Mouse (Mus musculus) heart, postnatal 36 days (tissue): Measurements from ENCODE around the gene Ucn2. TPM values are rescaled to one million over a fixed set of nuclear protein-coding genes. Genes with fewer than 3 reads are reported as not detected.

Experiments used
- DNase-seq, 2 experiments: peaks; one replicate each; pipeline ENCODE4 v3.0.0; 2021 to 2022
- intact Hi-C: fragments of 180-260 bp; cut with DNase I; formaldehyde crosslinking; loops from one replicate; pipeline ENCODE4 v1.15.1; 2025
- microRNA-seq, 2 experiments: library from miRNA; unstranded; fragments of <30 nt; microRNA quantifications; one replicate each; pipeline ENCODE4 v1.2.0; 2021; ENCODE audit warnings: borderline number of aligned reads in 2 of 2
- total RNA-seq, 2 experiments: library from RNA; stranded (reverse); gene quantifications; 2 replicates each; pipeline ENCODE4 v1.2.3; 2021

Gene Ucn2
- total RNA-seq, 2 experiments from 2014 or later: not detected

DNA sequence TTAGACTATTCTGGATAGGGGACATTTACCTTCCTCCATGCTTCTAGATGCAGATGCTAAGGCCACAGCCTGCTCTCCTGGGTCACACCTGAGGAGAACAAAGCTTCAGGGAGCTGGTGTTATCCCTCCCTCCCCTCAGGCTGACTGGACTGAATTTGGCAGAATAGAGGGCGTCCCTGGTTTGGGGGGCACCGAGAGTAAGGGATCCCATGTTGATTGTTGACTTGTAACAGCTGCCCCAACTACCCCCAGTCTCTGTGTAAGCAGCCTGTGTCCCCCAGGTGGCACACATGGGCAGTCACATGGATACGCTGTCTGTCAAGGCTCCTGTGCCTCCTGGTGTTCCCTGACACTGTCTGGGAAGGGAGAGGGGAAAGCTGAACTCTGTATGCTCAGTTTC, 42.6 kb downstream of the Ucn2 start:
- no peak for DNase-seq
- intact Hi-C loops: no loop called here

DNA sequence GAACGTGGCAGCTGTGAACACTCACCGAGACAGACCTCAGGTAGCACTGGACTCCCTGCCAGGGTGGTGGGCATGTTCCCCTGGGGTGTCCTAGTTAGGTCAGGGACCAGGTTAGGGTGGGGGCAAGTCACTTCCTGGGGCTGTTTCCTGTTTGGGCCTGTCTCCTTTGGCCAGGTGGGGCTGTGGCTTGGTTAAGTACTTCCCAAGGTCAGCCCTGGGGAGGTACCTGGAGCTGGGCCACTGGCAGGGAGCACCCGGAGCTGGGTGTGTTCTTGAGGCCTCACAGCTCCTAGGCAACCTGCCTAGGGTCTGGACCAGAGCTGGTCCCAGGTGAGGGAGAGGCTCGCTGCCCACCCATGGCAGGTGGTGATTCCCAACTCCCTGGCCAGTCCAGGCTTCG, 43.1 kb downstream of the Ucn2 start:
- intact Hi-C loops: no loop called here
- DNase-seq: no peak

- DNase-seq: no peak
Observed at GRCm38 (mm10) chr9:109030312-109030711, 44.5 kb downstream of the Ucn2 start.

GRCm38 (mm10) chr9:109031001-109031400, 45.2 kb downstream of the Ucn2 start:
- intact Hi-C loops: no loop called here
- DNase-seq: no peak

More at GRCm38 (mm10) chr9:109030312-109030711, 44.5 kb downstream of the Ucn2 start:
- intact Hi-C loops: no loop called here

GRCm38 (mm10) chr9:109031686-109032085, 45.9 kb downstream of the Ucn2 start:
- intact Hi-C loops: no loop called here

GRCm38 (mm10) chr9:109032435-109032834, 46.6 kb downstream of the Ucn2 start:
- intact Hi-C loops: no loop called here
- DNase-seq: no peak

More at GRCm38 (mm10) chr9:109031686-109032085, 45.9 kb downstream of the Ucn2 start:
- DNase-seq: no peak

Small RNAs within 50 kb of the gene (microRNA-seq; reads per million reads assigned to microRNA genes)
- 0 reads per million in 2 experiments for gene Mir711

Other genes starting within 250 kb of the Ucn2 start
- gene Ip6k2, start 202.2 kb upstream of the Ucn2 start, total RNA-seq: 10 to 100 TPM; 21.3 to 23.6 TPM
- 1 to 10 TPM; 7.2 to 9.4 TPM for gene Nckipsd, start 177.6 kb upstream of the Ucn2 start, total RNA-seq
- under 1 TPM in 1 of 2 experiments, not detected in 1; 0.14 TPM for gene Celsr3, start 159.7 kb upstream of the Ucn2 start, total RNA-seq
- gene Slc26a6, start 132.7 kb upstream of the Ucn2 start, total RNA-seq: 10 to 100 TPM; 26.8 to 29.2 TPM
- gene Tmem89, start 71.4 kb upstream of the Ucn2 start, total RNA-seq: not detected
- 1,000 to 10,000 TPM; 2,339 to 2,528 TPM for gene Uqcrc1, start 49.4 kb upstream of the Ucn2 start, total RNA-seq
- gene Col7a1, start 32.4 kb upstream of the Ucn2 start, total RNA-seq: under 1 TPM; 0.31 to 0.81 TPM
- 1 to 10 TPM; 2.3 to 2.4 TPM for gene Pfkfb4, start 5.8 kb downstream of the Ucn2 start, total RNA-seq
- gene Shisa5, start 52.6 kb downstream of the Ucn2 start, total RNA-seq: 10 to 100 TPM; 36.1 to 51.4 TPM
- gene Trex1, start 73.7 kb downstream of the Ucn2 start, total RNA-seq: 10 to 100 TPM; 14.0 to 14.7 TPM
- gene Atrip, start 88.1 kb downstream of the Ucn2 start, total RNA-seq: 1 to 10 TPM; 8.0 to 8.2 TPM
- gene Ccdc51, start 96.5 kb downstream of the Ucn2 start, total RNA-seq: 10 to 100 TPM; 11.7 to 12.2 TPM
- gene Tma7, start 96.6 kb downstream of the Ucn2 start, total RNA-seq: 100 to 1,000 TPM; 241 to 249 TPM
- 10 to 100 TPM; 16.4 to 19.1 TPM for gene Plxnb1, start 109.4 kb downstream of the Ucn2 start, total RNA-seq
- gene Fbxw21, start 176.0 kb downstream of the Ucn2 start, total RNA-seq: not detected
- gene Fbxw13, start 210.0 kb downstream of the Ucn2 start, total RNA-seq: not detected
- not detected for gene Fbxw20, start 248.7 kb downstream of the Ucn2 start, total RNA-seq